Mouse (Mus musculus): ENCODE measurements at regions not wholly inside any gene's neighbourhood (a gene's known extent, or its start where the extent isn't known, plus 50 kb on each side); places are given as distances from the start of the nearest gene placed in this dataset.

- H3K36me3 ChIP-seq (ENCODE audit: control insufficient read depth, insufficient read depth, low read length), result no peaks in the 10 kb centered on the region
- no peak overlapping the region for H3K4me3 ChIP-seq (replicated peaks; ENCODE audit: low read depth, low read length)
- DNase-seq, result peak; percentile 14
- H3K4me1 ChIP-seq (ENCODE audit: control insufficient read depth, insufficient read depth, low read length), result no peaks in the 10 kb centered on the region
- WGBS, result 47% methylated on average over 5 of the region's 5 CpGs
- no peaks in the 10 kb centered on the region for H3K9me3 ChIP-seq (ENCODE audit: control insufficient read depth, low read length)
- no peaks in the 10 kb centered on the region for H3K27me3 ChIP-seq (ENCODE audit: control insufficient read depth, insufficient read depth, low read length)
- H3K27ac ChIP-seq (replicated peaks; ENCODE audit: low read depth, low read length), result no peak overlapping the region
- H3K9ac ChIP-seq (replicated peaks; ENCODE audit: low read length), result no peak overlapping the region
- no peak for ATAC-seq (ENCODE audit: low FRiP score, low TSS enrichment)
- H3K4me2 ChIP-seq (ENCODE audit: low read length), result no peak overlapping the region
Observed at GRCm38 (mm10) chr2:61387561-61387960, 190.8 kb upstream of the Tank start.

- no peaks in the 10 kb centered on the region for H3K27me3 ChIP-seq (ENCODE audit: control insufficient read depth, insufficient read depth, low read length)
Observed at GRCm38 (mm10) chr2:61386966-61387365, 191.4 kb upstream of the Tank start.

DNA sequence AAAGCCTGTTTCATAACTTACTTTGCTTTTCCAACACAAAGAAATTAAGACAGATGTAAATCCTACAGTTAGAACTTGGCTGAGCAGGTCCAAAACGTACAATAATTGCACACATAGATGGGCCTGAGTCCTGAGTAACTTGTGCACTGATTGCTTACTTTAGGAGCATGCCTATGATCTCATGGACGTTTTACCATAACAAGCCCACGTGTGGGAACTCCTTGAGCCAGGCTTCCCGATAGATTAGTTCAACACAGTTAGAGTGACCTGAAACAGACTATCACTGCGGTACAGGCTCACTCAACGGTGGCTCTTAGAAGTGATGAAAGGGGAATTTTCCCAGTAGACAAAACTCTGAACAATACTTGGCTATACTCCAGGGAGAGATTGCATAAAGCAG, 193.9 kb upstream of the Tank start:
- ATAC-seq (ENCODE audit: low FRiP score, low TSS enrichment) (no peak), DNase-seq (no peak)
- H3K36me3 ChIP-seq (ENCODE audit: control insufficient read depth, insufficient read depth, low read length), result no peaks in the 10 kb centered on the region
- WGBS, result 84% methylated on average over 6 of the region's 6 CpGs
- no peak overlapping the region for H3K9ac ChIP-seq (replicated peaks; ENCODE audit: low read length)
- H3K4me1 ChIP-seq (ENCODE audit: control insufficient read depth, insufficient read depth, low read length), result no peaks in the 10 kb centered on the region
- no peak overlapping the region for H3K27ac ChIP-seq (replicated peaks; ENCODE audit: low read depth, low read length)
- no peak overlapping the region for H3K4me2 ChIP-seq (ENCODE audit: low read length)
- H3K9me3 ChIP-seq (ENCODE audit: control insufficient read depth, low read length), result no peaks in the 10 kb centered on the region
- no peaks in the 10 kb centered on the region for H3K27me3 ChIP-seq (ENCODE audit: control insufficient read depth, insufficient read depth, low read length)
- no peak overlapping the region for H3K4me3 ChIP-seq (replicated peaks; ENCODE audit: low read depth, low read length)

More at GRCm38 (mm10) chr2:61386966-61387365, 191.4 kb upstream of the Tank start:
- Histone ChIP-seq H3K4me1 (ENCODE audit: control insufficient read depth, insufficient read depth, low read length) (no peaks in the 10 kb centered on the region), H3K36me3 (ENCODE audit: control insufficient read depth, insufficient read depth, low read length) (no peaks in the 10 kb centered on the region), H3K4me2 (ENCODE audit: low read length) (no peak overlapping the region), H3K27ac (replicated peaks; ENCODE audit: low read depth, low read length) (no peak overlapping the region), H3K4me3 (replicated peaks; ENCODE audit: low read depth, low read length) (no peak overlapping the region), H3K9ac (replicated peaks; ENCODE audit: low read length) (no peak overlapping the region), H3K9me3 (ENCODE audit: control insufficient read depth, low read length) (no peaks in the 10 kb centered on the region)
- ATAC-seq (ENCODE audit: low FRiP score, low TSS enrichment), result no peak
- WGBS, result 78% methylated on average over 5 of the region's 5 CpGs
- no peak for DNase-seq

GRCm38 (mm10) chr2:61383744-61384295, 194.6 kb upstream of the Tank start:
- Histone ChIP-seq H3K9ac (replicated peaks; ENCODE audit: low read length) (no peak overlapping the region), H3K27ac (replicated peaks; ENCODE audit: low read depth, low read length) (no peak overlapping the region), H3K9me3 (ENCODE audit: control insufficient read depth, low read length) (no peaks in the 10 kb centered on the region), H3K36me3 (ENCODE audit: control insufficient read depth, insufficient read depth, low read length) (no peaks in the 10 kb centered on the region), H3K27me3 (ENCODE audit: control insufficient read depth, insufficient read depth, low read length) (no peaks in the 10 kb centered on the region), H3K4me2 (ENCODE audit: low read length) (no peak overlapping the region), H3K4me3 (replicated peaks; ENCODE audit: low read depth, low read length) (no peak overlapping the region), H3K4me1 (ENCODE audit: control insufficient read depth, insufficient read depth, low read length) (no peaks in the 10 kb centered on the region)
- WGBS, result 98% methylated on average over 1 of the region's 1 CpGs
- ATAC-seq (ENCODE audit: low FRiP score, low TSS enrichment) (no peak), DNase-seq (no peak)

- H3K9me3 ChIP-seq (ENCODE audit: control insufficient read depth, low read length), result no peaks in the 10 kb centered on the region
- DNase-seq (no peak), ATAC-seq (ENCODE audit: low FRiP score, low TSS enrichment) (no peak)
- H3K36me3 ChIP-seq (ENCODE audit: control insufficient read depth, insufficient read depth, low read length), result no peaks in the 10 kb centered on the region
- no peak overlapping the region for H3K9ac ChIP-seq (replicated peaks; ENCODE audit: low read length)
- H3K4me1 ChIP-seq (ENCODE audit: control insufficient read depth, insufficient read depth, low read length), result no peaks in the 10 kb centered on the region
- H3K4me2 ChIP-seq (ENCODE audit: low read length), result no peak overlapping the region
- H3K27ac ChIP-seq (replicated peaks; ENCODE audit: low read depth, low read length), result no peak overlapping the region
- WGBS, result 65% methylated on average over 5 of the region's 5 CpGs
- no peaks in the 10 kb centered on the region for H3K27me3 ChIP-seq (ENCODE audit: control insufficient read depth, insufficient read depth, low read length)
- H3K4me3 ChIP-seq (replicated peaks; ENCODE audit: low read depth, low read length), result no peak overlapping the region
Observed at GRCm38 (mm10) chr2:61379076-61379475, 199.3 kb upstream of the Tank start.

DNA sequence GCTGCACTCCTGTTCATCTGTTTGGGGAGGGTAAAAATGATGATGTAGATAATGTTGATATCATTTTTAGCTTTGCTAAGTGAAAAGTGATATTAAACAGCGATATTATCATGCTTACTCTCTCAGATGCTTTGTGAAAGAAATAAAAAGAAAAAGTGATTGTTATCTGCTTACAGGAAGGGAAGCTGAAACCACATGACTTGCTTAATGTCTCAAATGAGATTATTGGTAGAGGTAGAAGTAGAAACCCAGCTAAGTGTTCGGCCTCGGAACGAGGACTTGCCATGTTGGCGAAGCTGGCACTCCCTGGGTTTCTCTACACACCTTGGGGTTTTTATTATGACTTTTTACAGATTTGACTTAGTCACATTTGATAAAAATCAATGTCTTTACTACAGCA, 200.1 kb upstream of the Tank start:
- Histone ChIP-seq H3K4me1 (ENCODE audit: control insufficient read depth, insufficient read depth, low read length) (no peaks in the 10 kb centered on the region), H3K4me2 (ENCODE audit: low read length) (no peak overlapping the region), H3K4me3 (replicated peaks; ENCODE audit: low read depth, low read length) (no peak overlapping the region), H3K9me3 (ENCODE audit: control insufficient read depth, low read length) (no peaks in the 10 kb centered on the region), H3K9ac (replicated peaks; ENCODE audit: low read length) (no peak overlapping the region), H3K27ac (replicated peaks; ENCODE audit: low read depth, low read length) (no peak overlapping the region), H3K27me3 (ENCODE audit: control insufficient read depth, insufficient read depth, low read length) (no peaks in the 10 kb centered on the region), H3K36me3 (ENCODE audit: control insufficient read depth, insufficient read depth, low read length) (no peaks in the 10 kb centered on the region)
- no peak for ATAC-seq (ENCODE audit: low FRiP score, low TSS enrichment)
- DNase-seq, result no peak
- WGBS, result 92% methylated on average over 5 of the region's 5 CpGs

GRCm38 (mm10) chr2:61377756-61378155, 200.6 kb upstream of the Tank start:
- Histone ChIP-seq H3K27me3 (ENCODE audit: control insufficient read depth, insufficient read depth, low read length) (no peaks in the 10 kb centered on the region), H3K4me1 (ENCODE audit: control insufficient read depth, insufficient read depth, low read length) (no peaks in the 10 kb centered on the region), H3K4me3 (replicated peaks; ENCODE audit: low read depth, low read length) (no peak overlapping the region), H3K9ac (replicated peaks; ENCODE audit: low read length) (no peak overlapping the region), H3K4me2 (ENCODE audit: low read length) (no peak overlapping the region), H3K9me3 (ENCODE audit: control insufficient read depth, low read length) (no peaks in the 10 kb centered on the region), H3K36me3 (ENCODE audit: control insufficient read depth, insufficient read depth, low read length) (no peaks in the 10 kb centered on the region), H3K27ac (replicated peaks; ENCODE audit: low read depth, low read length) (no peak overlapping the region)
- 88% methylated on average over 8 of the region's 8 CpGs for WGBS
- DNase-seq (no peak), ATAC-seq (ENCODE audit: low FRiP score, low TSS enrichment) (no peak)

DNA sequence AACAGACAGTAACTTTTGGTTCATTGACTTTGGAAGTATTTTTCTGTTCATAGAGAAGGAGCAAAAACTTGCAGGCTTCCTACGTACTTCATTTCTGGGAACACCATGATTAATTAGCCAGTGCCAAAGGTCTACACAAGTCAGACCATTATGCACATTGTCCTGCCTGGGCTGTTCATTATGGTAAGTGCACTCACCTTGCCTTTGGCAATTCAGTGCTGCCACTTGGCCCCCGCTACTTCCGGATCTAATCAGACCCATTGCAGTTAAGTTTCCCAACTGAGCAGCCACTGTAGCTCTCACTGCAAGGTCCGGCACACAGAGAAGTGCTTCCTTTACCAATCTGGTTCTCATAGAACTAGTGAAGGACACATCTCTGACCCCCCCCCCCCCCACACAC, 215.8 kb upstream of the Tank start:
- H3K36me3 ChIP-seq (ENCODE audit: control insufficient read depth, insufficient read depth, low read length), result no peaks in the 10 kb centered on the region
- H3K4me2 ChIP-seq (ENCODE audit: low read length), result no peak overlapping the region
- DNase-seq, result no peak
- H3K27ac ChIP-seq (replicated peaks; ENCODE audit: low read depth, low read length), result no peak overlapping the region
- ATAC-seq (ENCODE audit: low FRiP score, low TSS enrichment), result no peak
- no peaks in the 10 kb centered on the region for H3K27me3 ChIP-seq (ENCODE audit: control insufficient read depth, insufficient read depth, low read length)
- no peaks in the 10 kb centered on the region for H3K4me1 ChIP-seq (ENCODE audit: control insufficient read depth, insufficient read depth, low read length)
- no peaks in the 10 kb centered on the region for H3K9me3 ChIP-seq (ENCODE audit: control insufficient read depth, low read length)
- no peak overlapping the region for H3K9ac ChIP-seq (replicated peaks; ENCODE audit: low read length)
- H3K4me3 ChIP-seq (replicated peaks; ENCODE audit: low read depth, low read length), result no peak overlapping the region
- 94% methylated on average over 4 of the region's 4 CpGs for WGBS

DNA sequence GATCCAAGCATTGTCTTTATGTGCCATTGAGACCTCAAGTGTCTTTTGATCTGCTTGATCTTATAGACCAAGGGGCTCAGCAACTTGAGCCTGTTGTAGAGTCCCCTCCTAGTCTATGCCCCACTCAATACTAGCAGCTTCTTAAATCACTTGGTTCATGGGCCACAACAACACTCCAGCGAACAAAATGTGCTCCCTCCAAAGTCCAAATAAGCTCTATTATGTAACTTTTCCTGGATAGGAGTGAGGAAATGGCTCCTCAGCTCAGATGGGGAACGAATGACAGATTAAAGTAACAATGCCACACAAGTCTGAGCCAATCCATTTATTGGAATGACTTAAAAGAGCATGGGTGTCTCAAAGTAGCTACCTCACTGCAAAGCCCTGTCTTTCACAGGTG, 217.0 kb upstream of the Tank start:
- no peaks in the 10 kb centered on the region for H3K4me1 ChIP-seq (ENCODE audit: control insufficient read depth, insufficient read depth, low read length)
- WGBS, result 84% methylated on average over 2 of the region's 2 CpGs
- H3K9ac ChIP-seq (replicated peaks; ENCODE audit: low read length), result no peak overlapping the region
- H3K27ac ChIP-seq (replicated peaks; ENCODE audit: low read depth, low read length), result no peak overlapping the region
- H3K9me3 ChIP-seq (ENCODE audit: control insufficient read depth, low read length), result no peaks in the 10 kb centered on the region
- H3K4me3 ChIP-seq (replicated peaks; ENCODE audit: low read depth, low read length), result no peak overlapping the region
- ATAC-seq (ENCODE audit: low FRiP score, low TSS enrichment) (no peak), DNase-seq (no peak)
- no peaks in the 10 kb centered on the region for H3K36me3 ChIP-seq (ENCODE audit: control insufficient read depth, insufficient read depth, low read length)
- no peaks in the 10 kb centered on the region for H3K27me3 ChIP-seq (ENCODE audit: control insufficient read depth, insufficient read depth, low read length)
- no peak overlapping the region for H3K4me2 ChIP-seq (ENCODE audit: low read length)

Measured in midbrain, embryonic 14.5 days (tissue).